Mouse (Mus musculus): ENCODE results near the gene Foxp1.

GRCm38 (mm10) chr6:99305236-99305635 is 217.3 kb downstream of the Foxp1 start:
- TF ChIP-seq POLR2A (IDR thresholded peaks at IDR 0.05; ENCODE audit: borderline replicate concordance, low read depth, low read length) (no peak), CTCF (IDR thresholded peaks at IDR 0.05; ENCODE audit: low read depth, low read length) (no peak)
